Mouse (Mus musculus): ENCODE data around the gene Kcnq1. TPM values are rescaled to one million over a fixed set of nuclear protein-coding genes. Genes with fewer than 3 reads are reported as not detected.
A peak's percentile ranks its signal among the peaks of the same experiment; 100 is the strongest.

Kcnq1 gene
- polyA plus RNA-seq, 1 experiment = 41.8 TPM

DNA sequence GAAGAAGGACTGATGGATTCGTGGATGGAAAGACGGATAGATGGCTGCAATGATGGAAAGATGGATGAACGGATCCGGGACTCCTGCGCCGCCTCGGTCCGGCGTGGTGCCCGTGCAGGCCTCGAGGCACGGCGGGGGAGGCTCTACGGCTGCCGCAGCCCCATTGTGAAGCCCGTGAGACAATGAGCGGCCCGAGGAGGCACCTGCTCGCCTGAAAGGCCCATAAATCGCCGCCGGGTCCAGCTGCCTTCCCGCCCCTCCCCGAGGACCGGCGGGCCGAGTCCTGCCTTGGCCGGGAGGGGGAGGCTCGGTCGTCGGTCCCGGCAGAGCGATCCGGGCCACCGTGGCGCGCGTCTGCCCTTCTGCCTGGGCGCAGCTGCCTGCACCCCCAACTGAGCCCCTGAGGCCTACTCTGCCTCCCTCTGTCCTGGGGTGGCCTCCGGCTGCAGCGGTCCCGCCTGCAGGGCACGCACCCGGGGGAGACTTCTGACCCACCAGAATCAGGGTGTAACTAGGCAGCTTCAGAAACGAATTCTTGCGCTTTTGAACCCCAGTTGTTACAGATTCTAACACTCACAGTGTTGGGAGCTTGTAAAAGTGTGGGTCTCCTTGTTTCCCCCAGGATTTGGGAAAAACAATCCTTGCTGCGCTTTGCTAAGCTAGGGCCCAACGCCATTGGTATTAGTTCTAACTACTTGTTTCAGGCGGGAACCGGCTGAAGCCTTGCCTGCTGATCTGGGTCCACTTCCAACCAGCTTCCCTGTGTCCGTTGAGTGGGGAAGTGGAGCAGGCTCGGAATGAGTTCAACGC lies 339.7 kb downstream of the Kcnq1 start:
- Histone ChIP-seq H3K27me3 (ENCODE audit: control insufficient read depth, insufficient read depth, low read length) (peaks cover 28% of the 10 kb centered on the region), H3K36me3 (ENCODE audit: control insufficient read depth, insufficient read depth, low read length) (no peaks in the 10 kb centered on the region)
- TF ChIP-seq POLR2A (IDR thresholded peaks at IDR 0.05; ENCODE audit: low read depth, low read length) = no peak

DNA sequence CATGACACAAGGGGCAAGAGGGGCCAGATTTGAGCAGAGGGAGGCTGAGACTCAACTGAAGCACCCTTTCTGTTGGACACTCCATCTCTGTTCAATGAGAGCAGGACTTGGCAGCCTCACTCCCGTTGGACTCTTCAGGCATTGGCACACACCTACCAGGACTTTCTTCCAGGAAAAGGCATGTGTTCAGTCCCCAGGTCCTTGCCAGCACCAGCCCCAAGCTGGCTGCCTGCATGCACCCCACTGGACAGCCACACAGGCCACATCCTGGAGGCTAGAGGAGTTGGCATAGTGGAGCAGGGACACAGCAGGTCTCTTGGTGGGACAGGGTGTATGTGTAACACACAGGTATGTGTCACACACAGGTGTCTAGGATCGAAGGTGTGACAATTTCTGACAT lies 341.0 kb downstream of the Kcnq1 start:
- H3K27ac ChIP-seq (ENCODE audit: insufficient read depth, low read depth, low read length) = no peak overlapping the region
- no peaks in the 10 kb centered on the region for H3K36me3 ChIP-seq (ENCODE audit: control insufficient read depth, insufficient read depth, low read length)
- no peak overlapping the region for H3K4me3 ChIP-seq (ENCODE audit: low read depth, low read length)
- H3K27me3 ChIP-seq (ENCODE audit: control insufficient read depth, insufficient read depth, low read length) = peaks cover 28% of the 10 kb centered on the region
- peaks cover 4% of the 10 kb centered on the region; the same call in 1 of the 2 replicates for H3K4me1 ChIP-seq (ENCODE audit: control insufficient read depth, insufficient read depth, insufficient read length, low read length)
- no peak for TF ChIP-seq CTCF (IDR thresholded peaks at IDR 0.05; ENCODE audit: extremely low read depth, insufficient read length, insufficient replicate concordance, low read depth, low read length)
- no peak for TF ChIP-seq POLR2A (IDR thresholded peaks at IDR 0.05; ENCODE audit: low read depth, low read length)
- 61% methylated on average over 2 of the region's 2 CpGs for WGBS

More for the DNA sequence above, 339.7 kb downstream of the Kcnq1 start:
- H3K4me3 ChIP-seq (ENCODE audit: low read depth, low read length) = peak overlapping the region; percentile 33
- H3K27ac ChIP-seq (ENCODE audit: insufficient read depth, low read depth, low read length) = no peak overlapping the region
- peaks cover 4% of the 10 kb centered on the region; the same call in 1 of the 2 replicates for H3K4me1 ChIP-seq (ENCODE audit: control insufficient read depth, insufficient read depth, insufficient read length, low read length)
- 18% methylated on average over 48 of the region's 53 CpGs for WGBS

DNA sequence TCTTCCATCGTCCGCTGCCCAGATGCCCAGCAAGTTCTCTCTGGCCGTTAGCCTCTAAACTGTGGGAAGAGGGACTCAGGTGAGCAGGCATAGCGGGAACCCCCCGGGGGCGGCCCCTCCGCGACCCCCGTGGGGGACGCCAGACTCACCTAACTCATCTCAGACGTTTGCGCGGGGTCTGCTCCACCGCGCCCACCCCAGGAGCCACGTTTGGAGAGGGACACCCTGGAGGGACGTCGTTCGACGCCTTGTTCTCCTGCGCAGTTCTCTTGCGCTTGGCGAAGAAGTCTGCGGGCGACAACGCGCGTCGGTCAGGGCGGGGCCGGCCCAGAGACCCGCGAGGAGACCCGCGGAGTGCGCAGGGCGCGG lies 352.8 kb downstream of the Kcnq1 start:
- 24% methylated on average over 38 of the region's 38 CpGs for WGBS
- Histone ChIP-seq H3K27me3 (ENCODE audit: control insufficient read depth, insufficient read depth, low read length) (peaks cover 17% of the 10 kb centered on the region), H3K36me3 (ENCODE audit: control insufficient read depth, insufficient read depth, low read length) (no peaks in the 10 kb centered on the region), H3K4me1 (ENCODE audit: control insufficient read depth, insufficient read depth, insufficient read length, low read length) (peaks cover 9% of the 10 kb centered on the region), H3K27ac (ENCODE audit: insufficient read depth, low read depth, low read length) (no peak overlapping the region), H3K4me3 (ENCODE audit: low read depth, low read length) (peak overlapping the region; percentile 64)
- TF ChIP-seq POLR2A (IDR thresholded peaks at IDR 0.05; ENCODE audit: low read depth, low read length) = no peak
- no peak for TF ChIP-seq CTCF (IDR thresholded peaks at IDR 0.05; ENCODE audit: extremely low read depth, insufficient read length, insufficient replicate concordance, low read depth, low read length)

DNA sequence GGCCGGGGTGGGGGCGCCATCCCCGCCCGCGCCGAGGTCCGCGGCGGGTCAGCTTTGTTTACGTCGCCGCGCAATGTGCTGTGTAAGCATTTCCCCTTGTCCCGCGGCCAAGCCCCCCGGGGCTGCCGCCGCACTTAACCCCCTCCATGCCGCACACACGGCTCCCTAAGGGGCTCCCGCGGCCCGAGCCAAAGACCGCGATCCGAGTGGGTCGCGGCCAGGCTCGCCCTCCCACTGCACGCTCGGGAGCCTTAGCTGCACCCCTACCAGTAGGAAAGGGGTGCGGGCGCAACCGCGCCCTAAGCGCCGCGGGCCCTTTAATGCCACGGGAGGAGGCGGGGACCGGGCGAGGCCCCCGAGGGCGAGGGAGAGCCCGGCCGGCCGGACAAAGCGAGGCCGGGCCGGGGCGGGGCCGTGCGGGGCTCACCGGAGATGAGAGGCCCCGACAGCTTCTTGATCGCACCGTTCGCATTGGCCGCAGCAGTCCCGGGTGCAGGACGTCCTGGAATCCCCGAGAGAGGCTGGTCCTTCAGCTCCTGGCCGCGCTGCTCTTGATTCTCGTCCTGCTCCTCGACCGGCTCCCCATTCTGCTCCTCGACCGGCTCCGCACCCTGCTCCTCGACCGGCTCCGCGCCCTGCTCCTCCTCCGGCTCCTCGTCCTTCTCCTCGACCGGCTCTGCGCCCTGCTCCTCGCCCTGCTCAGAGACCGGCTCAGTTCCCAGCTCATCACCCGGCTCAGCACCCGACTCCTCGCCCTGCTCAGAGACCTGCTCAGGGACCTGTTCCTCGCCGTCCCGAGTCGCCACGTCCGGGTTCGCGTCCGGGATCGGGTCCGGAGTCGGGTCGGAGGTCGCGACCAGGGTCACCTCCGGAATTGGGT lies 353.4 kb downstream of the Kcnq1 start:
- 32% methylated on average over 98 of the region's 100 CpGs for WGBS
- no peak overlapping the region for H3K27ac ChIP-seq (ENCODE audit: insufficient read depth, low read depth, low read length)
- H3K4me1 ChIP-seq (ENCODE audit: control insufficient read depth, insufficient read depth, insufficient read length, low read length) = peaks cover 9% of the 10 kb centered on the region
- peak overlapping the region; percentile 64 for H3K4me3 ChIP-seq (ENCODE audit: low read depth, low read length)
- TF ChIP-seq POLR2A (IDR thresholded peaks at IDR 0.05; ENCODE audit: low read depth, low read length) (no peak), CTCF (IDR thresholded peaks at IDR 0.05; ENCODE audit: extremely low read depth, insufficient read length, insufficient replicate concordance, low read depth, low read length) (no peak)
- H3K27me3 ChIP-seq (ENCODE audit: control insufficient read depth, insufficient read depth, low read length) = peaks cover 19% of the 10 kb centered on the region
- H3K36me3 ChIP-seq (ENCODE audit: control insufficient read depth, insufficient read depth, low read length) = no peaks in the 10 kb centered on the region

DNA sequence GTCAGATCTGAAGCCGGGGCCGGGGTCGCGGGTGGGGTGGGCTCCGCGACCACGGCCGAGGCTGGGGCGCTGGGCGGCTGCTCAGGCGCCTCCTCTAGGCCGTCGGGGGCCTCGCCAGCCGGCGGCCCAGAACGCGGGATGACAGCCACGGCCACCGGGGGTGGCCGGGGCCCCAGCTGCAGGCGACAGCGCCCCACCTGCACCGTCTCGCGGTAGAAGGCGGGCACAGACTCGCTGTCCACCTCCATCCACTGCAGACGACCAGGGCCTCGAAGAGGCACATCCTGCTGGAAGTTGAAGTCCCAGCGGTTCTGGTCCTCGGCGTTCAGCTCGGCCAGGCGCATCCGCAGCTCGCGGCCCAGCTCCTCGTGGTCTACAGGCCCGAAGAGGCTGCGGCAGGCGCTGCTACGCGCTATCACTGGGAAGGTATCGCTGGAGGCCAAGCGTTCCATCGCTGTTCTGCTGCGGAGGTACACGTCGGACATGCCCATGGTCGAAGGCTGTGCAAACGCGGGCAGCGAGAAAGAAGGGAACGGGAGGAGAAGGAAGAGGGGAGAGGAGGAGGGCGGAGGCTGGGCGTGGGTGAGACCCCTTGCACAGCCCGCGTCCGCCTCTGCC lies 354.2 kb downstream of the Kcnq1 start:
- 41% methylated on average over 60 of the region's 60 CpGs for WGBS
- no peaks in the 10 kb centered on the region for H3K36me3 ChIP-seq (ENCODE audit: control insufficient read depth, insufficient read depth, low read length)
- no peak overlapping the region for H3K27ac ChIP-seq (ENCODE audit: insufficient read depth, low read depth, low read length)
- no peak for TF ChIP-seq POLR2A (IDR thresholded peaks at IDR 0.05; ENCODE audit: low read depth, low read length)
- no peak for TF ChIP-seq CTCF (IDR thresholded peaks at IDR 0.05; ENCODE audit: extremely low read depth, insufficient read length, insufficient replicate concordance, low read depth, low read length)
- H3K27me3 ChIP-seq (ENCODE audit: control insufficient read depth, insufficient read depth, low read length) = peaks cover 22% of the 10 kb centered on the region
- peaks cover 13% of the 10 kb centered on the region for H3K4me1 ChIP-seq (ENCODE audit: control insufficient read depth, insufficient read depth, insufficient read length, low read length)
- H3K4me3 ChIP-seq (ENCODE audit: low read depth, low read length) = peak overlapping the region; percentile 64

DNA sequence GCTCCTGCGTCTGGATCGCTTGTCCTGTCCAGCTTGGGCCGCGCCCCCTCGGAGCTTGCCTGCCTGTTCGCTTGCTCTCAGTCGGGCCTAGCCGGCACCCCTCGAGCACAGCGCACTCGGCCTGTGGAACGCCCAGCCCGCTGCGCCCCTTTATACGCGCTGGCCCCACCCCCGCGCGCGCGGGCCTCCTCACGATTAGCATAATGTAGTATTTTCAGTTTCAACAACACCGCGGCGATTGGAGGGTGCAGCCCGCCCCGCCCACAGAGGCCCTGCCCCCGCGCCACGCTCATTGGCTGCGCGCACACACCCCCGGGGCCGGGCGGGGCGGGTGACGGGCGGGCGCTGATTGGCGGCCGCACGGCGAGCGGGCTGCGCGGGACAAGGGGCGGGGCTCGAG lies 354.7 kb downstream of the Kcnq1 start, which contains the start of gene Cdkn1c:
Gene Cdkn1c (minus strand): TSS at position 177 of the 400 bp plus-strand sequence.
- H3K36me3 ChIP-seq (ENCODE audit: control insufficient read depth, insufficient read depth, low read length) = no peaks in the 10 kb centered on the region
- peaks cover 13% of the 10 kb centered on the region for H3K4me1 ChIP-seq (ENCODE audit: control insufficient read depth, insufficient read depth, insufficient read length, low read length)
- peaks cover 22% of the 10 kb centered on the region for H3K27me3 ChIP-seq (ENCODE audit: control insufficient read depth, insufficient read depth, low read length)
- WGBS = 43% methylated on average over 48 of the region's 48 CpGs
- H3K27ac ChIP-seq (ENCODE audit: insufficient read depth, low read depth, low read length) = no peak within 1 kb of the TSS
- H3K4me3 ChIP-seq (ENCODE audit: low read depth, low read length) = peak within 1 kb of the TSS; percentile 64
- peak; percentile 60; the same call in 1 of the 2 replicates for TF ChIP-seq POLR2A (IDR thresholded peaks at IDR 0.05; ENCODE audit: low read depth, low read length)
- no peak for TF ChIP-seq CTCF (IDR thresholded peaks at IDR 0.05; ENCODE audit: extremely low read depth, insufficient read length, insufficient replicate concordance, low read depth, low read length)
